Mouse (Mus musculus) thymus, postnatal 0 days (tissue): ENCODE data around the gene Tmtc2. TPM values are rescaled to one million over a fixed set of nuclear protein-coding genes. Genes with fewer than 3 reads are reported as not detected.

Experiments
- DNase-seq: peaks from one replicate; pipeline ENCODE4 v3.0.0-alpha.2; 2015; ENCODE audit warnings: low spot score
- polyA plus RNA-seq: library from polyadenylated mRNA; unstranded; fragments of >200 nt; fragmentation: Nextera tagmentation; extraction: Ambion mirVana; gene quantifications from 2 replicates; pipeline ENCODE4 v1.2.1, GENCODE M21; 2015

Gene Tmtc2
- 0.55 and 0.65 TPM in 2 replicates for polyA plus RNA-seq

GRCm38 (mm10) chr10:105573908-105574694 lies at the start of gene Tmtc2:
TSS of gene Tmtc2 (minus strand) at chr10:105574451.
- DNase-seq, result peak; percentile 84

DNA sequence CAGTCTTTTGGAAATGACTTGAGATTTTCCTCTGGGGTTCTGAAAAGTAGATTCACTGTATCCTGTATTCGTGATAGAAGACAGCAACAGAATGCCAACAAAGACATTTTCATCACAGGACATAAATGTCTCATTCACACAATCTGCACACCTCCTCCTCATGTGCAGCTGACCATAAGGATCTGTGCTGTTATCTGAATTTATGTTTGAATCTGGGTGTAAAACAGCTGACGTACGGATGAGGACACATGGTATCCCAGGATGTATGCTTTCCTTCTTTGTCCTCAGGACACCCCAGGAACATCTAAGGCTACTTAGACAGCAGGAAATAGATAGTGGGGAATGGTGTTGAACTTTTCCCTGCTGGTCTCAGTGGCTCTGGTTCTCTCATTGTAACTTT lies 37.9 kb upstream of the Tmtc2 start:
- DNase-seq, result no peak

DNA sequence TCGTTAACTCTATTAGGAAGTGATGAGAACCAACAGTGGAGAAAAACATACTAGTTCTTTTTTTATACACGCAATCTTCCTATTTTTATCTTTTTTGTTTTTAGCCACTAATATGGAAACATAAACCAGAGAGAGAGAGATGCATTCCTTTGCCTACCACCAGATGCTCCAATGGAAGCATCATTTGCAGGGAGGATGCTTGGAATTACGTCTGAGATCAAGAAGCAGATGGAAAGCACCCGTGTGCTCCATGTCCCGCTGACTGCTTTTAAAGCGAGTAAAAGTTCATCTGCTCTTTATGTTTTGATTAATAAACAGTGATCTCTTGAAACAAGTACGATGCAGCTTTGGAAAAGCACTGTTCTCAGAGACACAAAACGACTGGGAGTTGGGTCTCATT lies 24.6 kb upstream of the Tmtc2 start:
- no peak for DNase-seq

DNA sequence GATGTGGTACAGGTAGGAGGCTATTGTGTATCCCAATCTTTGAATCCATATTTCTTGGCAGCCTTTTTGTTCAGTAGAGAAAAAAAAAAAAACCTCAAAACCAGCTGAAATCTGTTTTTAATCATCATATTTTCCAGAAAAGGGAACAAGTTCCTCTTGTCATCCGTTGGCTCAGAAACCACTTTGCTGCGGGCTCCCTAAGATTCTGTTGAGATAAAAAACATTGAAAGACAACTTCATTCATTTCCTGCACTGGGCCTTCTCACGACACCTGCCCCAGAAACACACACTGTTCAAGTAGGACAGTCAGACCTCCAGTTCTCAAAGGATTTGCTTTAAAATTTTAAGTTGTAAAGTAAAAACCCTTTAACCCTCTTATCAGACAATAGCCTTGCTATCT lies 23.0 kb upstream of the Tmtc2 start:
- DNase-seq, result no peak

- no peak for DNase-seq
Measured at GRCm38 (mm10) chr10:105595480-105596102, 21.3 kb upstream of the Tmtc2 start.

GRCm38 (mm10) chr10:105588141-105588540 lies 13.9 kb upstream of the Tmtc2 start:
- DNase-seq, result no peak

GRCm38 (mm10) chr10:105579318-105579717 lies 5.1 kb upstream of the Tmtc2 start:
- DNase-seq, result no peak

GRCm38 (mm10) chr10:105578291-105578845 lies 4.1 kb upstream of the Tmtc2 start:
- no peak for DNase-seq

GRCm38 (mm10) chr10:105574695-105575660 lies 727 bp upstream of the Tmtc2 start:
- DNase-seq, result peak; percentile 84

GRCm38 (mm10) chr10:105573306-105573907 lies 844 bp downstream of the Tmtc2 start:
- DNase-seq, result peak; percentile 46

GRCm38 (mm10) chr10:105572829-105573228 lies 1.4 kb downstream of the Tmtc2 start:
- DNase-seq, result peak; percentile 3

- no peak for DNase-seq
Measured at GRCm38 (mm10) chr10:105572301-105572700, 1.9 kb downstream of the Tmtc2 start.

DNA sequence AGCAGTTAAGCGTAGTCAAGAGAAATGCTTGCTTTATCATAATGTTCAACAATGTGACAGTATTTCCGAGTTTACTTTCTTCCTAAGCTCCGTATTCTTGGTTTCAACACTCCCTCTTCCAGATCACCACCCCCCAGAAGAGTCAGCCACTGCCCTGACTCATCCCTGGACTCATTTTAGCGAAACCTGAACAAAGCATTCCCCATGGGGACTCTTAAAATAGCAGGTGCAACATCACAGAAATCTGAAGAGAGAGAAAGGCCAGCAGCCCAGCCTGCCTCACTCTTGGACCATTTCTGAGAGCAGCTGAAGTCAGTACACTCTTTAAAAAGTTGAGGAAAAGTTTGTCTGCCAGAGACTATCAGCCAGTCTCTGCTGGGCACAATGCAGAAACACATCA lies 2.4 kb downstream of the Tmtc2 start:
- DNase-seq, result no peak

GRCm38 (mm10) chr10:105571019-105571418 lies 3.2 kb downstream of the Tmtc2 start:
- no peak for DNase-seq

- no peak for DNase-seq
Measured at GRCm38 (mm10) chr10:105569573-105569972, 4.7 kb downstream of the Tmtc2 start.

GRCm38 (mm10) chr10:105567825-105568531 lies 6.3 kb downstream of the Tmtc2 start:
- no peak for DNase-seq

- DNase-seq, result no peak
Measured at GRCm38 (mm10) chr10:105561548-105561947, 12.7 kb downstream of the Tmtc2 start.

DNA sequence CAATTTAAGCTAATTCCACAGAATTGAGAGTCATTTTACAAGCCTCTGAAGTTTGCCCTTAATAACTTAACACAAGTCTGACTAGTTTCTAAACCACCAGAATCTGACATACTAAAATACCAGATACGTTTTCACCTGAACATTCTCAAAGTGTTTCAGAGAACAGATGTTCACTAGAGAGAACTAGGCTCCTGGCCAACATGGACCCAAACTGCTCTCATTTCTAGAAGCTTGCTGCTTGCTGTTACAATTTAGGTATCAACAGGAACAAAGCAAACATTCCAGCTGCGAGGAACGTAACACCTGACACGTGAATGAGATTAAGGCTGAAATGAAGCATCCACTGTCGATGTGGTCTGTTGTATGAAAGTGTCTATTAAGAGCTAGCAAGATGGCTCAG lies 16.7 kb downstream of the Tmtc2 start:
- no peak for DNase-seq

- DNase-seq, result no peak
Measured at GRCm38 (mm10) chr10:105556890-105557572, 17.2 kb downstream of the Tmtc2 start.

- DNase-seq, result no peak
Measured at GRCm38 (mm10) chr10:105554153-105554552, 20.1 kb downstream of the Tmtc2 start.
